Mouse (Mus musculus): Measurements from ENCODE around the gene 1700001C19Rik. TPM values are rescaled to one million over a fixed set of nuclear protein-coding genes. Genes with fewer than 3 reads are reported as not detected.

Gene 1700001C19Rik
- polyA plus RNA-seq, 1 experiment, result not detected

DNA sequence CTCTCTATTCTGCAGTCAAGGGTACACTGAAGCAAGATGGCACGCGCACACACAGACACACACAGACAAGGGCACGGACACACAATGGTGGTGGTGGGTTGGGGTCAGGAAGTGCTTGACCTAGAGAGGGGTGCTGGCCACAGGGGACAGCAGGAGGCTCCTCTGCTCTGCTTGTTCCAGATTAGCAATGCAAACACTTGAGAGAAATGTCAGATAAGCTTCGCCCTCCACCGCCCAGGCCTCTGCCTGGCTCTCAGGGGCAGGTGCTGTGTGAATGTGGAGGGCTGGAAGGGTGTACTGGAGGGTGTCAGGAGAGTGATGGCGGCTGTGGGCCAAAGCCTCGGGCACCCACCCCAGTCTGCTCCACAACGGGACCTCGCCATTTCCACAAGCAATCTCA, 8.8 kb upstream of the 1700001C19Rik start:
- TF ChIP-seq CEBPB (IDR thresholded peaks at IDR 0.05; ENCODE audit: low read depth), result no peak
- TF ChIP-seq USF1 (IDR thresholded peaks at IDR 0.05; ENCODE audit: low read depth), result no peak
- no peak overlapping the region for H3K4me3 ChIP-seq (ENCODE audit: insufficient read depth, poor library complexity, severe bottlenecking)
- no peaks in the 10 kb centered on the region for H3K79me3 ChIP-seq (ENCODE audit: low read depth)

GRCm38 (mm10) chr17:47445518-47445917, 8.3 kb upstream of the 1700001C19Rik start:
- Histone ChIP-seq H3K36me3 (ENCODE audit: control insufficient read depth, insufficient read depth) (no peaks in the 10 kb centered on the region), H3K27me3 (ENCODE audit: control insufficient read depth, insufficient read depth, insufficient read length) (peaks cover 14% of the 10 kb centered on the region), H3K79me3 (ENCODE audit: low read depth) (no peaks in the 10 kb centered on the region), H3ac (ENCODE audit: control insufficient read depth, insufficient read length, low read depth) (no peak overlapping the region), H3K79me2 (ENCODE audit: control insufficient read depth, insufficient read depth) (no peaks in the 10 kb centered on the region), H3K4me3 (ENCODE audit: insufficient read depth, poor library complexity, severe bottlenecking) (no peak overlapping the region)
- TF ChIP-seq MAX (IDR thresholded peaks at IDR 0.05) (no peak), MYOG (IDR thresholded peaks at IDR 0.05; ENCODE audit: control insufficient read depth, extremely low read depth, insufficient read length) (no peak), CTCF (IDR thresholded peaks at IDR 0.05; ENCODE audit: control insufficient read depth, insufficient read depth, insufficient read length) (no peak), CEBPB (IDR thresholded peaks at IDR 0.05; ENCODE audit: low read depth) (no peak), USF1 (IDR thresholded peaks at IDR 0.05; ENCODE audit: low read depth) (no peak), FOSL1 (IDR thresholded peaks at IDR 0.05; ENCODE audit: insufficient read depth, low read length, poor library complexity, severe bottlenecking) (no peak), MYOD1 (IDR thresholded peaks at IDR 0.05; ENCODE audit: control insufficient read depth, insufficient read length, low read depth) (no peak)

More for the DNA sequence above, 8.8 kb upstream of the 1700001C19Rik start:
- Histone ChIP-seq H3K36me3 (ENCODE audit: control insufficient read depth, insufficient read depth) (no peaks in the 10 kb centered on the region), H3K79me2 (ENCODE audit: control insufficient read depth, insufficient read depth) (no peaks in the 10 kb centered on the region), H3K27me3 (ENCODE audit: control insufficient read depth, insufficient read depth, insufficient read length) (peaks cover 14% of the 10 kb centered on the region), H3ac (ENCODE audit: control insufficient read depth, insufficient read length, low read depth) (no peak overlapping the region)

DNA sequence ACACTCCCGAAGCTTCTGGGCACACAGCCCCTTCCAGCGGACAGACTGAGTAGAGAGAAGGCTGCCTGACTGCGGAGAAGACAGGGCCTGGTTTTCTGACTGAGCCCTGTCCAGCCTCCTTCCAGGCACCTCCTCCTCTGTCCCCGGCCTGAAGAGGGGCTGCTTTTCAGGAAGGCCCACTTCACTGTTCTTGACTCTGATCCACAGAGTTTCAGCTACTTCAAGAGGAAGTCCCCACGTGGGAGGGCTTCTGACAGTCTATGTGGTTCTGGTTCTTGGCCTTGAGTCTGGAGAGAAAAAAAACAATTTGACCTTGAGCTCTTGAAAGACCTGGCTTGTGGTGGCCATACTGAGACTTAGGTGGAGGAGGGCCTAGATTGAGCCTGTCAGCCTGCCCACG, 6.9 kb upstream of the 1700001C19Rik start:
- no peaks in the 10 kb centered on the region for H3K36me3 ChIP-seq (ENCODE audit: control insufficient read depth, insufficient read depth)
- no peak for TF ChIP-seq CTCF (IDR thresholded peaks at IDR 0.05; ENCODE audit: control insufficient read depth, insufficient read depth, insufficient read length)
- no peak for TF ChIP-seq FOSL1 (IDR thresholded peaks at IDR 0.05; ENCODE audit: insufficient read depth, low read length, poor library complexity, severe bottlenecking)
- TF ChIP-seq MAX (IDR thresholded peaks at IDR 0.05), result no peak
- no peak for TF ChIP-seq MYOG (IDR thresholded peaks at IDR 0.05; ENCODE audit: control insufficient read depth, extremely low read depth, insufficient read length)
- TF ChIP-seq USF1 (IDR thresholded peaks at IDR 0.05; ENCODE audit: low read depth), result no peak
- no peak for TF ChIP-seq CEBPB (IDR thresholded peaks at IDR 0.05; ENCODE audit: low read depth)
- TF ChIP-seq MYOD1 (IDR thresholded peaks at IDR 0.05; ENCODE audit: control insufficient read depth, insufficient read length, low read depth), result no peak
- H3K4me3 ChIP-seq (ENCODE audit: insufficient read depth, poor library complexity, severe bottlenecking), result no peak overlapping the region
- H3K27me3 ChIP-seq (ENCODE audit: control insufficient read depth, insufficient read depth, insufficient read length), result peaks cover 14% of the 10 kb centered on the region
- no peak overlapping the region for H3ac ChIP-seq (ENCODE audit: control insufficient read depth, insufficient read length, low read depth)
- H3K79me3 ChIP-seq (ENCODE audit: low read depth), result no peaks in the 10 kb centered on the region
- no peaks in the 10 kb centered on the region for H3K79me2 ChIP-seq (ENCODE audit: control insufficient read depth, insufficient read depth)

GRCm38 (mm10) chr17:47442271-47442670, 5.1 kb upstream of the 1700001C19Rik start:
- peaks cover 22% of the 10 kb centered on the region for H3K27me3 ChIP-seq (ENCODE audit: control insufficient read depth, insufficient read depth, insufficient read length)
- H3K36me3 ChIP-seq (ENCODE audit: control insufficient read depth, insufficient read depth), result no peaks in the 10 kb centered on the region
- no peaks in the 10 kb centered on the region for H3K79me3 ChIP-seq (ENCODE audit: low read depth)
- no peak overlapping the region for H3ac ChIP-seq (ENCODE audit: control insufficient read depth, insufficient read length, low read depth)
- H3K4me3 ChIP-seq (ENCODE audit: insufficient read depth, poor library complexity, severe bottlenecking), result no peak overlapping the region
- H3K79me2 ChIP-seq (ENCODE audit: control insufficient read depth, insufficient read depth), result no peaks in the 10 kb centered on the region
- TF ChIP-seq MAX (IDR thresholded peaks at IDR 0.05) (no peak), USF1 (IDR thresholded peaks at IDR 0.05; ENCODE audit: low read depth) (no peak), CTCF (IDR thresholded peaks at IDR 0.05; ENCODE audit: control insufficient read depth, insufficient read depth, insufficient read length) (no peak), CEBPB (IDR thresholded peaks at IDR 0.05; ENCODE audit: low read depth) (no peak), MYOD1 (IDR thresholded peaks at IDR 0.05; ENCODE audit: control insufficient read depth, insufficient read length, low read depth) (no peak), MYOG (IDR thresholded peaks at IDR 0.05; ENCODE audit: control insufficient read depth, extremely low read depth, insufficient read length) (no peak), FOSL1 (IDR thresholded peaks at IDR 0.05; ENCODE audit: insufficient read depth, low read length, poor library complexity, severe bottlenecking) (no peak)

GRCm38 (mm10) chr17:47441296-47442051, 4.3 kb upstream of the 1700001C19Rik start:
- Histone ChIP-seq H3K36me3 (ENCODE audit: control insufficient read depth, insufficient read depth) (no peaks in the 10 kb centered on the region), H3K79me3 (ENCODE audit: low read depth) (no peaks in the 10 kb centered on the region), H3K79me2 (ENCODE audit: control insufficient read depth, insufficient read depth) (no peaks in the 10 kb centered on the region), H3ac (ENCODE audit: control insufficient read depth, insufficient read length, low read depth) (no peak overlapping the region), H3K4me3 (ENCODE audit: insufficient read depth, poor library complexity, severe bottlenecking) (no peak overlapping the region), H3K27me3 (ENCODE audit: control insufficient read depth, insufficient read depth, insufficient read length) (peaks cover 30% of the 10 kb centered on the region)
- TF ChIP-seq MYOG (IDR thresholded peaks at IDR 0.05; ENCODE audit: control insufficient read depth, extremely low read depth, insufficient read length), result no peak
- no peak for TF ChIP-seq CEBPB (IDR thresholded peaks at IDR 0.05; ENCODE audit: low read depth)
- no peak for TF ChIP-seq MAX (IDR thresholded peaks at IDR 0.05)
- TF ChIP-seq USF1 (IDR thresholded peaks at IDR 0.05; ENCODE audit: low read depth), result peak; percentile 35

- Histone ChIP-seq H3K4me3 (ENCODE audit: insufficient read depth, poor library complexity, severe bottlenecking) (no peak overlapping the region), H3K36me3 (ENCODE audit: control insufficient read depth, insufficient read depth) (no peaks in the 10 kb centered on the region), H3K79me3 (ENCODE audit: low read depth) (no peaks in the 10 kb centered on the region), H3ac (ENCODE audit: control insufficient read depth, insufficient read length, low read depth) (no peak overlapping the region), H3K79me2 (ENCODE audit: control insufficient read depth, insufficient read depth) (no peaks in the 10 kb centered on the region), H3K27me3 (ENCODE audit: control insufficient read depth, insufficient read depth, insufficient read length) (peaks cover 32% of the 10 kb centered on the region)
- no peak for TF ChIP-seq FOSL1 (IDR thresholded peaks at IDR 0.05; ENCODE audit: insufficient read depth, low read length, poor library complexity, severe bottlenecking)
- TF ChIP-seq MAX (IDR thresholded peaks at IDR 0.05), result no peak
- TF ChIP-seq USF1 (IDR thresholded peaks at IDR 0.05; ENCODE audit: low read depth), result no peak
- TF ChIP-seq MYOD1 (IDR thresholded peaks at IDR 0.05; ENCODE audit: control insufficient read depth, insufficient read length, low read depth), result no peak
- TF ChIP-seq CTCF (IDR thresholded peaks at IDR 0.05; ENCODE audit: control insufficient read depth, insufficient read depth, insufficient read length), result no peak
- no peak for TF ChIP-seq MYOG (IDR thresholded peaks at IDR 0.05; ENCODE audit: control insufficient read depth, extremely low read depth, insufficient read length)
- TF ChIP-seq CEBPB (IDR thresholded peaks at IDR 0.05; ENCODE audit: low read depth), result no peak
Observed at GRCm38 (mm10) chr17:47440359-47440890, 3.2 kb upstream of the 1700001C19Rik start.
